Mouse (Mus musculus) heart, embryonic 11.5 days (tissue): ENCODE data around the gene Cmtm7. TPM values are rescaled to one million over a fixed set of nuclear protein-coding genes. Genes with fewer than 3 reads are reported as not detected.
A peak's percentile ranks its signal among the peaks of the same experiment; 100 is the strongest.

ENCODE experiments used
- ATAC-seq: fragments of 200-750 bp; cut with Nextera tagmentation; replicated peaks from 2 replicates; pipeline ENCODE4 v1.8.0; 2017; ENCODE audit warnings: moderate library complexity; ENCODE audit not compliant: insufficient number of reproducible peaks, low FRiP score, low TSS enrichment
- H3K27ac ChIP-seq: fragments of 300-500 bp; sonication (generic); 2 replicates; pipeline ENCODE4 v1.5.1; 2014; ENCODE audit warnings: mild to moderate bottlenecking, low read depth, low read length
- H3K27me3 ChIP-seq: fragments of 300-500 bp; sonication (generic); 2 replicates; pipeline ENCODE4 v1.6.1; 2014; ENCODE audit warnings: mild to moderate bottlenecking, low read length, mixed read lengths; ENCODE audit not compliant: control insufficient read depth, insufficient read depth
- H3K36me3 ChIP-seq: fragments of 300-500 bp; sonication (generic); 2 replicates; pipeline ENCODE4 v1.6.1; 2014; ENCODE audit warnings: mild to moderate bottlenecking, low read length, moderate library complexity, mixed read lengths; ENCODE audit not compliant: control insufficient read depth, insufficient read depth
- H3K4me1 ChIP-seq: fragments of 300-500 bp; sonication (generic); 2 replicates; pipeline ENCODE4 v1.6.1; 2014; ENCODE audit warnings: low read length; ENCODE audit not compliant: control insufficient read depth, insufficient read depth
- H3K4me2 ChIP-seq: fragments of 300-500 bp; sonication (generic); 2 replicates; pipeline ENCODE4 v1.6.1; 2014; ENCODE audit warnings: mild to moderate bottlenecking, moderate library complexity
- H3K4me3 ChIP-seq: fragments of 300-500 bp; sonication (generic); 2 replicates; pipeline ENCODE4 v1.5.1; 2014; ENCODE audit warnings: low read depth, low read length
- H3K9ac ChIP-seq: fragments of 300-500 bp; sonication (generic); 2 replicates; pipeline ENCODE4 v1.6.1; 2014; ENCODE audit warnings: mild to moderate bottlenecking, low read depth, low read length, moderate library complexity
- H3K9me3 ChIP-seq: fragments of 300-500 bp; sonication (generic); replicated peaks from 2 replicates; pipeline ENCODE4 v1.6.1; 2016; ENCODE audit warnings: low read length; ENCODE audit not compliant: control insufficient read depth
- WGBS: fragments of 180-500 bp; shearing (Covaris S2); extraction: QIAGEN DNeasy Blood & Tissue Kit; methylation state at CpG from one replicate; pipeline ENCODE4 v1.1.7; 2014; ENCODE audit not compliant: insufficient replicate concordance; 5-methylcytosine and 5-hydroxymethylcytosine counted together
- polyA plus RNA-seq: library from polyadenylated mRNA; unstranded; fragments of >200 nt; fragmentation: Nextera tagmentation; extraction: Ambion mirVana; gene quantifications from 2 replicates; pipeline ENCODE4 v1.2.1, GENCODE M21; 2014

Gene Cmtm7
- polyA plus RNA-seq, 1 experiment from 2014 or later: 121 TPM

DNA sequence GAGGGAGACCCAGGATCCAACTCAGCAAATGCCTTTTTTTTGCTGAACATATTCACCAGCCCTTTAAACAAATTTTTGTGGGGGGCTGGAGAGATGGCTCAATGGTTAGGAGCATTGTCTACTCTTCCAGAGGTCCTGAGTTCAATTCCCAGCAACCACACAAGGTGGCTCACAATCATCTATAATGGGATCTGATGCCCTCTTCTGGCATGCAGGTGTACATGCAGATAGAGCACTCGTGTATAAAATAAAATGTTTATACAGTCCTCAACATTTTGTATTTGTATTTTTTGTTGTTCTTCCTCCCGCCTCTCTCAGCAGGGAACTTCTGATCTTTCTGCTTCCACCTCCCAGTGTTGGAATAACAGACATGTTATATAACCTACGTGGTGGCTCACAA is 30.1 kb downstream of the Cmtm7 start:
- no peak overlapping the region for H3K9ac ChIP-seq
- no peak overlapping the region for H3K4me3 ChIP-seq
- 81% methylated on average over 3 of the region's 3 CpGs for WGBS
- no peaks in the 10 kb centered on the region for H3K27me3 ChIP-seq
- no peak for ATAC-seq
- H3K4me2 ChIP-seq: no peak overlapping the region
- H3K9me3 ChIP-seq: no peaks in the 10 kb centered on the region
- H3K36me3 ChIP-seq: peaks cover 6% of the 10 kb centered on the region
- no peaks in the 10 kb centered on the region; the same call in 1 of the 2 replicates for H3K4me1 ChIP-seq
- H3K27ac ChIP-seq: no peak overlapping the region

DNA sequence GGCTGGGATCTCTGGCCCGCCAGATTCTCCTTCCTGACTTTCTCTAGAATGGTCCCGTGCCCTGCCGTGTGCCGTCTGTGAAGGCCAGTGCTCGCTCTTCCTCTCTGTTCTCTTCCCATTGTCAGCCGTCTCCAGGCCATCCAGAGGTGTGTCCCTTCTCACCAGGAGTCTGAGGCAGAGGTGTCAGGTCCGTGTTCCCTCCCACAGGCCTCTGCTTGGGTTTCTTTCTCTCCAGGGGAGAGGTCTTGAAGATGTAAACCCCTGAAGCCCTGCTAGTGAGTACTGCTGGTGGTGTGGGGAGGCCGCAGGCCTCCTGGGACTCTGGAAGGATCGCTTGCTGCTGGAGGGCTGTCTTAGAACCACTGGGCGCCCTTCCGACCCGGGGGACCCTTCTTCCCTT is 34.2 kb downstream of the Cmtm7 start:
- H3K27me3 ChIP-seq: no peaks in the 10 kb centered on the region
- H3K36me3 ChIP-seq: peaks cover 9% of the 10 kb centered on the region
- H3K9ac ChIP-seq: no peak overlapping the region
- no peak overlapping the region for H3K27ac ChIP-seq
- WGBS: 73% methylated on average over 12 of the region's 12 CpGs
- no peak overlapping the region for H3K4me2 ChIP-seq
- no peaks in the 10 kb centered on the region for H3K9me3 ChIP-seq
- H3K4me1 ChIP-seq: peaks cover 10% of the 10 kb centered on the region
- ATAC-seq: no peak
- no peak overlapping the region for H3K4me3 ChIP-seq

GRCm38 (mm10) chr9:114747012-114747411 is 34.6 kb downstream of the Cmtm7 start:
- 75% methylated on average over 10 of the region's 10 CpGs for WGBS
- H3K4me1 ChIP-seq: peaks cover 10% of the 10 kb centered on the region
- peaks cover 9% of the 10 kb centered on the region for H3K36me3 ChIP-seq
- H3K9me3 ChIP-seq: no peaks in the 10 kb centered on the region
- H3K4me2 ChIP-seq: no peak overlapping the region
- no peak overlapping the region for H3K4me3 ChIP-seq
- no peaks in the 10 kb centered on the region for H3K27me3 ChIP-seq
- H3K9ac ChIP-seq: no peak overlapping the region
- no peak for ATAC-seq
- H3K27ac ChIP-seq: no peak overlapping the region

DNA sequence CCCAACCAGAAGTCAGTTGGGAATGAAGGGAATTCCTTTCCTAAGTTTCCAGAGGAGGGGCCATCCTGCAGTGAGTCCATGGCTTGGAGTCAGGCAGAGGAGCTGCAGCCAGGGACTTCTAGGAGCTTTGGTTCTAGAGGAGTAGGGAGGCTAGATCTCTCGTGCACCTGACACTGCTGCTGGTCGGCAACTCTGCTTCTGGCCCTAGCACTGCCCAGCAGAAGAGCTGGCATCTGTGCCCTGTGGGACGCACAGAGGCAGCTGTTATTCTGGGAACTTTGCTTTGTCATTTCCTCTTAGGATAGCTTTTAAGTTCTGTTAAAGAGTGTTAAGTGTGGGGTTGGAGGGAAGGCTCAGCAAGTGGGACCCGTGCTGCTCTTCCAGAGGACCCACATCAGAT is 36.0 kb downstream of the Cmtm7 start:
- Histone ChIP-seq H3K27me3 (no peaks in the 10 kb centered on the region), H3K9ac (no peak overlapping the region), H3K4me2 (no peak overlapping the region), H3K4me3 (no peak overlapping the region), H3K36me3 (peaks cover 9% of the 10 kb centered on the region), H3K4me1 (peaks cover 10% of the 10 kb centered on the region), H3K27ac (no peak overlapping the region), H3K9me3 (no peaks in the 10 kb centered on the region)
- 66% methylated on average over 4 of the region's 4 CpGs for WGBS
- no peak for ATAC-seq

GRCm38 (mm10) chr9:114745163-114745562 is 36.5 kb downstream of the Cmtm7 start:
- H3K4me3 ChIP-seq: no peak overlapping the region
- WGBS: 50% methylated on average over 4 of the region's 4 CpGs
- no peak overlapping the region for H3K27ac ChIP-seq
- H3K36me3 ChIP-seq: peaks cover 9% of the 10 kb centered on the region
- no peak for ATAC-seq
- no peak overlapping the region for H3K4me2 ChIP-seq
- no peak overlapping the region; the same call in 1 of the 2 replicates for H3K9ac ChIP-seq
- peaks cover 10% of the 10 kb centered on the region for H3K4me1 ChIP-seq
- no peaks in the 10 kb centered on the region for H3K9me3 ChIP-seq
- H3K27me3 ChIP-seq: no peaks in the 10 kb centered on the region

GRCm38 (mm10) chr9:114742731-114743130 is 38.9 kb downstream of the Cmtm7 start:
- H3K27me3 ChIP-seq: no peaks in the 10 kb centered on the region
- WGBS: 54% methylated on average over 2 of the region's 2 CpGs
- no peaks in the 10 kb centered on the region for H3K9me3 ChIP-seq
- no peak overlapping the region; the same call in 1 of the 2 replicates for H3K27ac ChIP-seq
- no peak overlapping the region for H3K9ac ChIP-seq
- peaks cover 5% of the 10 kb centered on the region for H3K36me3 ChIP-seq
- no peak overlapping the region for H3K4me2 ChIP-seq
- H3K4me1 ChIP-seq: peaks cover 10% of the 10 kb centered on the region
- no peak overlapping the region for H3K4me3 ChIP-seq
- ATAC-seq: no peak

- ATAC-seq: no peak
Measured at GRCm38 (mm10) chr9:114740336-114740735, 41.3 kb downstream of the Cmtm7 start.

DNA sequence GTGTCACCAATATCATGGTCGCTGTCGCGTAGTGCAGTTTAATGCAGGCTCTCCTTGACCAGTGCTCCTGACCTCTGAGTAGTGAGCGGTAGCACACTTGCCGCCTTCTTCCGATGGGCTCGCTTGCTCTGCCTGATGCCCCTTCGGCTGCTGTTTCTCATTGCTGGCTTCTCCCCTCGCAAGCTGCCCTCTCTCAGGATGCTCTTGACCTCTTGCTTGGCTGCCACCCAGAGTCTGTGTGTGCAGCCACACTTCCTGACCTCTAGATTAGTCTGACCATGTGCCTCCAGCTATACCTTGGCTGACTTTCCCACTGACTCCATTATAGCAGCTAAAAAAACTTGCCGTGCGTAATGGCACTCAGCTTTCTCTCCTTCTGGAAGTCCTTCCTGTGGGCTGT is 45.2 kb downstream of the Cmtm7 start:
- Histone ChIP-seq H3K36me3 (no peaks in the 10 kb centered on the region), H3K9ac (0 out of 2 replicates have a peak overlapping the region, but pooled peaks have one; percentile 3), H3K4me2 (peak overlapping the region; percentile 34), H3K27me3 (no peaks in the 10 kb centered on the region), H3K27ac (peak overlapping the region; percentile 76), H3K4me1 (peaks cover 39% of the 10 kb centered on the region), H3K9me3 (no peaks in the 10 kb centered on the region), H3K4me3 (no peak overlapping the region)
- peak; percentile 70 for ATAC-seq
- 44% methylated on average over 11 of the region's 11 CpGs for WGBS

More at GRCm38 (mm10) chr9:114740336-114740735, 41.3 kb downstream of the Cmtm7 start:
- Histone ChIP-seq H3K9me3 (no peaks in the 10 kb centered on the region), H3K4me2 (no peak overlapping the region), H3K9ac (no peak overlapping the region), H3K27ac (no peak overlapping the region), H3K4me3 (no peak overlapping the region), H3K36me3 (no peaks in the 10 kb centered on the region; the same call in 1 of the 2 replicates), H3K27me3 (no peaks in the 10 kb centered on the region), H3K4me1 (peaks cover 16% of the 10 kb centered on the region)
- WGBS: 82% methylated on average over 9 of the region's 9 CpGs

DNA sequence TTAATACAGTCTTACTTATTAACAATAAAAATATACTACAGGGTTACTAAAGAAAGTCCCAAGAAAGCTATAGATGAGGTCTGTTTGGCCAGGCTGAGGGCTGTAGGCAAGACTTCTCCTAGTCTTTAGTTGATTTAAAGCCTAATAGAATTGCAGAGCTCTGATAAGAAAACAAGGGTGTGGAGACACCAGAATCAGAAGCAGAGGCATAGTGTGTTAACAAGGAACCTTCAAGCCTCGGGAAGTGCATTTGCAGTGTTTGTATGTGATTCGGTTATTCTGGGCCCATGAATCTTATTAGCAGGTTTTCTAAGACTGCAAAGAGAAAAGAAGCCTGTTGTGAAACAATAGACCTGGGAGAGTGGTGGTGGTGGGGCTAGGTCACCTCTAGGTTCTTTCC is 48.4 kb downstream of the Cmtm7 start:
- H3K4me3 ChIP-seq: no peak overlapping the region
- H3K9me3 ChIP-seq: no peaks in the 10 kb centered on the region
- peaks cover 39% of the 10 kb centered on the region for H3K4me1 ChIP-seq
- H3K27me3 ChIP-seq: no peaks in the 10 kb centered on the region
- no peaks in the 10 kb centered on the region for H3K36me3 ChIP-seq
- WGBS: 58% methylated on average over 2 of the region's 2 CpGs
- peak overlapping the region; percentile 63 for H3K27ac ChIP-seq
- no peak for ATAC-seq
- H3K4me2 ChIP-seq: peak overlapping the region; percentile 47
- H3K9ac ChIP-seq: no peak overlapping the region
